In genomic region chr10:8174697-8175096, GRCm38 (mm10) we compare ENCODE assay signal across 27 mouse cellular contexts.
A peak's percentile ranks its signal among the peaks of the same experiment; 100 is the strongest.
DNase-seq lines count a peak whose midpoint lies in the region; ATAC-seq lines count a peak whose summit lies in the region.
"Had no signal": no experiment of that assay in that cellular context is flagged by ENCODE, and none has a peak within 500 bp of the region (broad histone marks: within the 10 kb centered on the region; RNA-seq: fewer than 3 reads in every experiment).

No protein-coding gene starts in this region.

- 0 out of 2 replicates have a peak, but pooled peaks have one; percentile 33 for ATAC-seq in forebrain, embryonic 11.5 days (replicated peaks; ENCODE audit: low FRiP score)
- no peak for ATAC-seq in forebrain, embryonic 16.5 days
- ATAC-seq in limb, embryonic 12.5 days (ENCODE audit: insufficient number of reproducible peaks, insufficient read depth, low FRiP score, low TSS enrichment, low read depth): no peak
- peak; percentile 33; the same call in 1 of the 2 replicates for ATAC-seq in neural tube, embryonic 13.5 days (ENCODE audit: low read depth)
- ATAC-seq: inflammation-experienced regulatory T-cells, adult 6 months; Patski had no signal

- no peak overlapping the region for H3K27ac ChIP-seq in forebrain, embryonic 11.5 days (ENCODE audit: low read depth, low read length)
- H3K27ac ChIP-seq in forebrain, embryonic 16.5 days (ENCODE audit: low read length): no peak overlapping the region
- H3K27ac ChIP-seq in limb, embryonic 12.5 days: 0 out of 2 replicates have a peak overlapping the region, but pooled peaks have one; percentile 45
- no peak overlapping the region for H3K27ac ChIP-seq in limb, embryonic 10.5 days
- no peak overlapping the region for H3K27ac ChIP-seq in neural tube, embryonic 13.5 days (replicated peaks)
- H3K27ac ChIP-seq: embryonic facial prominence, embryonic 12.5 days; heart, embryonic 10.5 days; heart, embryonic 15.5 days; hindbrain, embryonic 14.5 days; liver, embryonic 15.5 days had no signal

- no peaks in the 10 kb centered on the region for H3K36me3 ChIP-seq in forebrain, embryonic 11.5 days (ENCODE audit: control insufficient read depth, insufficient read depth, low read length)
- no peaks in the 10 kb centered on the region for H3K36me3 ChIP-seq in forebrain, embryonic 16.5 days (ENCODE audit: control insufficient read depth, insufficient read depth)
- H3K36me3 ChIP-seq in limb, embryonic 12.5 days: no peaks in the 10 kb centered on the region
- H3K36me3 ChIP-seq in limb, embryonic 10.5 days: no peaks in the 10 kb centered on the region
- no peaks in the 10 kb centered on the region for H3K36me3 ChIP-seq in neural tube, embryonic 13.5 days
- H3K36me3 ChIP-seq: embryonic facial prominence, embryonic 12.5 days; heart, embryonic 10.5 days; heart, embryonic 15.5 days; liver, embryonic 15.5 days had no signal

- no peak overlapping the region for H3K4me2 ChIP-seq in forebrain, embryonic 11.5 days (ENCODE audit: low read depth, low read length, severe bottlenecking)
- H3K4me2 ChIP-seq in forebrain, embryonic 16.5 days (ENCODE audit: low read length): no peak overlapping the region
- no peak overlapping the region for H3K4me2 ChIP-seq in limb, embryonic 12.5 days
- H3K4me2 ChIP-seq in neural tube, embryonic 13.5 days: no peak overlapping the region
- H3K4me2 ChIP-seq: embryonic facial prominence, embryonic 12.5 days; heart, embryonic 15.5 days; hindbrain, embryonic 14.5 days; liver, embryonic 15.5 days; lung, embryonic 14.5 days; midbrain, embryonic 11.5 days had no signal

- DNase-seq in forebrain, embryonic 11.5 days (ENCODE audit: low spot score): no peak
- no peak for DNase-seq in limb, embryonic 10.5 days (ENCODE audit: low spot score)
- peak; percentile 1 for DNase-seq in adipocyte (ENCODE audit: low spot score)
- no peak for DNase-seq in urinary bladder, postnatal 14 days (ENCODE audit: low spot score)
- DNase-seq: adrenal gland, postnatal 14 days; cerebellum, adult 11 months; cerebellum, adult 9-10 months; cerebellum, postnatal 36 days; kidney, adult 11 months; kidney, postnatal 14 days; layer of hippocampus, adult 9-11 months; lung, postnatal 14 days; right cerebral cortex, postnatal 25 days; spleen, adult 18-20 months; thymus, postnatal 36 days had no signal

- no peak overlapping the region for H3K4me3 ChIP-seq in forebrain, embryonic 11.5 days (ENCODE audit: low read depth, low read length)
- H3K4me3 ChIP-seq in forebrain, embryonic 16.5 days (replicated peaks; ENCODE audit: low read length): no peak overlapping the region
- H3K4me3 ChIP-seq in limb, embryonic 12.5 days (replicated peaks): no peak overlapping the region
- H3K4me3 ChIP-seq in limb, embryonic 10.5 days: no peak overlapping the region
- no peak overlapping the region for H3K4me3 ChIP-seq in neural tube, embryonic 13.5 days
- H3K4me3 ChIP-seq: embryonic facial prominence, embryonic 12.5 days; heart, embryonic 10.5 days; heart, embryonic 15.5 days; liver, embryonic 15.5 days had no signal

- no peaks in the 10 kb centered on the region for H3K27me3 ChIP-seq in forebrain, embryonic 11.5 days (ENCODE audit: control insufficient read depth, insufficient read depth, low read length)
- no peaks in the 10 kb centered on the region for H3K27me3 ChIP-seq in forebrain, embryonic 16.5 days (replicated peaks; ENCODE audit: control insufficient read depth, insufficient read depth, low read length)
- H3K27me3 ChIP-seq in limb, embryonic 12.5 days: no peaks in the 10 kb centered on the region
- H3K27me3 ChIP-seq in limb, embryonic 10.5 days (ENCODE audit: low read depth, poor library complexity, severe bottlenecking): no peaks in the 10 kb centered on the region
- H3K27me3 ChIP-seq in neural tube, embryonic 13.5 days: no peaks in the 10 kb centered on the region
- H3K27me3 ChIP-seq: embryonic facial prominence, embryonic 12.5 days; heart, embryonic 15.5 days; liver, embryonic 15.5 days; Patski had no signal

- WGBS in forebrain, embryonic 11.5 days: 92% methylated on average over 2 of the region's 2 CpGs
- WGBS in forebrain, embryonic 16.5 days: 78% methylated on average over 2 of the region's 2 CpGs
- WGBS in limb, embryonic 12.5 days: 72% methylated on average over 2 of the region's 2 CpGs
- WGBS in limb, embryonic 10.5 days: 87% methylated on average over 2 of the region's 2 CpGs
- 85% methylated on average over 2 of the region's 2 CpGs for WGBS in neural tube, embryonic 13.5 days

- H3K9me3 ChIP-seq in forebrain, embryonic 11.5 days (ENCODE audit: control insufficient read depth, low read length): no peaks in the 10 kb centered on the region
- no peaks in the 10 kb centered on the region for H3K9me3 ChIP-seq in forebrain, embryonic 16.5 days (ENCODE audit: control insufficient read depth, low read length)
- peaks cover 10% of the 10 kb centered on the region; the same call in 1 of the 2 replicates for H3K9me3 ChIP-seq in limb, embryonic 12.5 days
- no peaks in the 10 kb centered on the region for H3K9me3 ChIP-seq in limb, embryonic 10.5 days (replicated peaks)
- H3K9me3 ChIP-seq in neural tube, embryonic 13.5 days: peaks cover 14% of the 10 kb centered on the region; the same call in 1 of the 2 replicates
- H3K9me3 ChIP-seq: embryonic facial prominence, embryonic 12.5 days; heart, embryonic 15.5 days; liver, embryonic 15.5 days had no signal

- 0 out of 2 replicates have a peak, but pooled peaks cover 4% of the 10 kb centered on the region for H3K4me1 ChIP-seq in forebrain, embryonic 11.5 days (replicated peaks; ENCODE audit: control insufficient read depth, insufficient read depth, low read length)
- peaks cover 7% of the 10 kb centered on the region for H3K4me1 ChIP-seq in forebrain, embryonic 16.5 days (replicated peaks; ENCODE audit: control insufficient read depth, insufficient read depth, low read length)
- peaks cover 27% of the 10 kb centered on the region for H3K4me1 ChIP-seq in limb, embryonic 12.5 days (replicated peaks)
- H3K4me1 ChIP-seq in limb, embryonic 10.5 days: peaks cover 4% of the 10 kb centered on the region; the same call in 1 of the 2 replicates
- peaks cover 45% of the 10 kb centered on the region for H3K4me1 ChIP-seq in neural tube, embryonic 13.5 days (replicated peaks)
- H3K4me1 ChIP-seq: heart, embryonic 10.5 days; liver, embryonic 15.5 days had no signal

- no peak overlapping the region for H3K9ac ChIP-seq in forebrain, embryonic 11.5 days (ENCODE audit: low read length)
- no peak overlapping the region for H3K9ac ChIP-seq in forebrain, embryonic 16.5 days (replicated peaks; ENCODE audit: low read depth, low read length)
- H3K9ac ChIP-seq in limb, embryonic 12.5 days (replicated peaks): no peak overlapping the region
- H3K9ac ChIP-seq in neural tube, embryonic 13.5 days: no peak overlapping the region
- H3K9ac ChIP-seq: embryonic facial prominence, embryonic 12.5 days; heart, embryonic 15.5 days; hindbrain, embryonic 14.5 days; liver, embryonic 15.5 days; lung, embryonic 14.5 days had no signal

Comparison
In these comparisons a context has a peak if more than half of its experiments do, and no peak if none do; other contexts are left out.
1. ATAC-seq: peak in forebrain, embryonic 11.5 days (single experiment) and neural tube, embryonic 13.5 days (single experiment); none in forebrain, embryonic 16.5 days (single experiment) and limb, embryonic 12.5 days (single experiment).